Mouse (Mus musculus): Measurements from ENCODE around the gene Clec9a. TPM values are rescaled to one million over a fixed set of nuclear protein-coding genes. Genes with fewer than 3 reads are reported as not detected.

Clec9a gene
- polyA plus RNA-seq, 1 experiment from 2014 or later = 0.09 TPM

GRCm38 (mm10) chr6:129380454-129380853, 28.2 kb upstream of the Clec9a start:
- no peak for TF ChIP-seq CTCF (IDR thresholded peaks at IDR 0.05; ENCODE audit: low read depth)
- no peak for ATAC-seq
- 76% methylated on average over 4 of the region's 4 CpGs for WGBS
- H3K36me3 ChIP-seq (ENCODE audit: control insufficient read depth, insufficient read depth) = no peaks in the 10 kb centered on the region
- H3K9ac ChIP-seq (ENCODE audit: low read depth, low read length) = no peak overlapping the region
- no peaks in the 10 kb centered on the region for H3K27me3 ChIP-seq (replicated peaks; ENCODE audit: control insufficient read depth, insufficient read depth, low read length)
- no peaks in the 10 kb centered on the region for H3K4me1 ChIP-seq (replicated peaks; ENCODE audit: control insufficient read depth, insufficient read depth, low read length)
- no peak overlapping the region for H3K4me2 ChIP-seq (replicated peaks; ENCODE audit: low read depth)
- H3K27ac ChIP-seq (ENCODE audit: low read depth, low read length) = no peak overlapping the region
- H3K9me3 ChIP-seq (ENCODE audit: control insufficient read depth) = no peaks in the 10 kb centered on the region
- no peak overlapping the region for H3K4me3 ChIP-seq (ENCODE audit: low read depth, low read length)

GRCm38 (mm10) chr6:129381736-129382135, 26.9 kb upstream of the Clec9a start:
- H3K4me3 ChIP-seq (ENCODE audit: low read depth, low read length) = no peak overlapping the region
- H3K27ac ChIP-seq (ENCODE audit: low read depth, low read length) = no peak overlapping the region
- no peak; the same call in 1 of the 2 replicates for ATAC-seq
- H3K9me3 ChIP-seq (ENCODE audit: control insufficient read depth) = no peaks in the 10 kb centered on the region
- no peak overlapping the region for H3K9ac ChIP-seq (ENCODE audit: low read depth, low read length)
- H3K36me3 ChIP-seq (ENCODE audit: control insufficient read depth, insufficient read depth) = no peaks in the 10 kb centered on the region
- H3K27me3 ChIP-seq (replicated peaks; ENCODE audit: control insufficient read depth, insufficient read depth, low read length) = no peaks in the 10 kb centered on the region
- no peak overlapping the region for H3K4me2 ChIP-seq (replicated peaks; ENCODE audit: low read depth)
- 27% methylated on average over 1 of the region's 1 CpGs for WGBS
- no peaks in the 10 kb centered on the region for H3K4me1 ChIP-seq (replicated peaks; ENCODE audit: control insufficient read depth, insufficient read depth, low read length)
- no peak for TF ChIP-seq CTCF (IDR thresholded peaks at IDR 0.05; ENCODE audit: low read depth)

GRCm38 (mm10) chr6:129383466-129383865, 25.2 kb upstream of the Clec9a start:
- Histone ChIP-seq H3K36me3 (ENCODE audit: control insufficient read depth, insufficient read depth) (no peaks in the 10 kb centered on the region), H3K9me3 (ENCODE audit: control insufficient read depth) (no peaks in the 10 kb centered on the region), H3K27ac (ENCODE audit: low read depth, low read length) (no peak overlapping the region), H3K9ac (ENCODE audit: low read depth, low read length) (no peak overlapping the region), H3K4me3 (ENCODE audit: low read depth, low read length) (no peak overlapping the region), H3K4me2 (replicated peaks; ENCODE audit: low read depth) (no peak overlapping the region; the same call in 1 of the 2 replicates), H3K4me1 (replicated peaks; ENCODE audit: control insufficient read depth, insufficient read depth, low read length) (no peaks in the 10 kb centered on the region), H3K27me3 (replicated peaks; ENCODE audit: control insufficient read depth, insufficient read depth, low read length) (no peaks in the 10 kb centered on the region)
- WGBS = 22% methylated on average over 3 of the region's 3 CpGs
- ATAC-seq = peak; percentile 75
- TF ChIP-seq CTCF (IDR thresholded peaks at IDR 0.05; ENCODE audit: low read depth) = no peak

GRCm38 (mm10) chr6:129385000-129385399, 23.7 kb upstream of the Clec9a start:
- no peak overlapping the region for H3K4me2 ChIP-seq (replicated peaks; ENCODE audit: low read depth)
- no peak for ATAC-seq
- no peaks in the 10 kb centered on the region for H3K9me3 ChIP-seq (ENCODE audit: control insufficient read depth)
- H3K36me3 ChIP-seq (ENCODE audit: control insufficient read depth, insufficient read depth) = no peaks in the 10 kb centered on the region
- no peak overlapping the region for H3K27ac ChIP-seq (ENCODE audit: low read depth, low read length)
- 81% methylated on average over 4 of the region's 4 CpGs for WGBS
- H3K4me1 ChIP-seq (replicated peaks; ENCODE audit: control insufficient read depth, insufficient read depth, low read length) = no peaks in the 10 kb centered on the region
- H3K9ac ChIP-seq (ENCODE audit: low read depth, low read length) = no peak overlapping the region
- no peaks in the 10 kb centered on the region for H3K27me3 ChIP-seq (replicated peaks; ENCODE audit: control insufficient read depth, insufficient read depth, low read length)
- H3K4me3 ChIP-seq (ENCODE audit: low read depth, low read length) = no peak overlapping the region
- no peak for TF ChIP-seq CTCF (IDR thresholded peaks at IDR 0.05; ENCODE audit: low read depth)

GRCm38 (mm10) chr6:129385774-129386173, 22.9 kb upstream of the Clec9a start, which contains the start of gene Clec12b:
Gene Clec12b (minus strand): TSS chr6:129385874.
- Histone ChIP-seq H3K4me3 (ENCODE audit: low read depth, low read length) (no peak within 1 kb of the TSS), H3K27ac (ENCODE audit: low read depth, low read length) (no peak within 1 kb of the TSS), H3K4me2 (replicated peaks; ENCODE audit: low read depth) (no peak within 1 kb of the TSS), H3K36me3 (ENCODE audit: control insufficient read depth, insufficient read depth) (no peaks in the 10 kb centered on the region), H3K9ac (ENCODE audit: low read depth, low read length) (no peak within 1 kb of the TSS), H3K4me1 (replicated peaks; ENCODE audit: control insufficient read depth, insufficient read depth, low read length) (no peaks in the 10 kb centered on the region), H3K27me3 (replicated peaks; ENCODE audit: control insufficient read depth, insufficient read depth, low read length) (no peaks in the 10 kb centered on the region), H3K9me3 (ENCODE audit: control insufficient read depth) (no peaks in the 10 kb centered on the region)
- WGBS = 88% methylated on average over 2 of the region's 2 CpGs
- no peak for ATAC-seq
- no peak for TF ChIP-seq CTCF (IDR thresholded peaks at IDR 0.05; ENCODE audit: low read depth)

- Histone ChIP-seq H3K27ac (ENCODE audit: low read depth, low read length) (no peak overlapping the region), H3K4me2 (replicated peaks; ENCODE audit: low read depth) (no peak overlapping the region), H3K9ac (ENCODE audit: low read depth, low read length) (no peak overlapping the region), H3K27me3 (replicated peaks; ENCODE audit: control insufficient read depth, insufficient read depth, low read length) (no peaks in the 10 kb centered on the region), H3K9me3 (ENCODE audit: control insufficient read depth) (no peaks in the 10 kb centered on the region), H3K4me1 (replicated peaks; ENCODE audit: control insufficient read depth, insufficient read depth, low read length) (no peaks in the 10 kb centered on the region), H3K4me3 (ENCODE audit: low read depth, low read length) (no peak overlapping the region), H3K36me3 (ENCODE audit: control insufficient read depth, insufficient read depth) (no peaks in the 10 kb centered on the region)
- 20% methylated on average over 2 of the region's 2 CpGs for WGBS
- peak; percentile 80 for TF ChIP-seq CTCF (IDR thresholded peaks at IDR 0.05; ENCODE audit: low read depth)
- ATAC-seq = no peak
These were observed 15.5 kb upstream of the Clec9a start for GRCm38 (mm10) chr6:129393087-129393720.

Data from intestine, postnatal 0 days (tissue).